Mouse (Mus musculus) heart, embryonic 13.5 days (tissue): ENCODE results near the gene Slc25a34. TPM values are rescaled to one million over a fixed set of nuclear protein-coding genes. Genes with fewer than 3 reads are reported as not detected.

Experiments used
- ATAC-seq: fragments of 200-750 bp; cut with Nextera tagmentation; 2 replicates; pipeline ENCODE4 v1.8.0; 2017; ENCODE audit warnings: moderate TSS enrichment; ENCODE audit not compliant: insufficient number of reproducible peaks, low FRiP score, low TSS enrichment; ENCODE audit errors: extremely low read depth
- H3K27ac ChIP-seq: fragments of 300-500 bp; sonication (generic); replicated peaks from 2 replicates; pipeline ENCODE4 v1.5.1; 2015; ENCODE audit warnings: moderate library complexity, mild to moderate bottlenecking, inconsistent platforms
- H3K27me3 ChIP-seq: fragments of 300-500 bp; sonication (generic); replicated peaks from 2 replicates; pipeline ENCODE4 v1.6.1; 2015; ENCODE audit warnings: mild to moderate bottlenecking, inconsistent platforms
- H3K36me3 ChIP-seq: fragments of 300-500 bp; sonication (generic); 2 replicates; pipeline ENCODE4 v1.6.1; 2015; ENCODE audit warnings: mild to moderate bottlenecking, inconsistent platforms
- H3K4me1 ChIP-seq: fragments of 300-500 bp; sonication (generic); 2 replicates; pipeline ENCODE4 v1.6.1; 2015; ENCODE audit warnings: inconsistent platforms
- H3K4me2 ChIP-seq: fragments of 300-500 bp; sonication (generic); 2 replicates; pipeline ENCODE4 v1.6.1; 2015; ENCODE audit warnings: inconsistent platforms, mild to moderate bottlenecking, moderate library complexity
- H3K4me3 ChIP-seq: fragments of 300-500 bp; sonication (generic); 2 replicates; pipeline ENCODE4 v1.5.1; 2015; ENCODE audit warnings: moderate library complexity, mild to moderate bottlenecking, inconsistent platforms
- H3K9ac ChIP-seq: fragments of 300-500 bp; sonication (generic); 2 replicates; pipeline ENCODE4 v1.6.1; 2015; ENCODE audit warnings: inconsistent platforms, mild to moderate bottlenecking, moderate library complexity
- H3K9me3 ChIP-seq: fragments of 300-500 bp; sonication (generic); 2 replicates; pipeline ENCODE4 v1.6.1; 2016; ENCODE audit warnings: inconsistent platforms
- WGBS: fragments of 180-500 bp; shearing (Covaris S2); methylation state at CpG from one replicate; pipeline ENCODE4 v1.1.7; 2015; ENCODE audit warnings: mixed read lengths; 5-methylcytosine and 5-hydroxymethylcytosine counted together
- polyA plus RNA-seq: library from polyadenylated mRNA; unstranded; fragments of >200 nt; fragmentation: Nextera tagmentation; extraction: Ambion mirVana; gene quantifications from 2 replicates; pipeline ENCODE4 v1.2.1, GENCODE M21; 2015

The Slc25a34 gene
- polyA plus RNA-seq, 1 experiment from 2014 or later: 0.49 TPM

DNA sequence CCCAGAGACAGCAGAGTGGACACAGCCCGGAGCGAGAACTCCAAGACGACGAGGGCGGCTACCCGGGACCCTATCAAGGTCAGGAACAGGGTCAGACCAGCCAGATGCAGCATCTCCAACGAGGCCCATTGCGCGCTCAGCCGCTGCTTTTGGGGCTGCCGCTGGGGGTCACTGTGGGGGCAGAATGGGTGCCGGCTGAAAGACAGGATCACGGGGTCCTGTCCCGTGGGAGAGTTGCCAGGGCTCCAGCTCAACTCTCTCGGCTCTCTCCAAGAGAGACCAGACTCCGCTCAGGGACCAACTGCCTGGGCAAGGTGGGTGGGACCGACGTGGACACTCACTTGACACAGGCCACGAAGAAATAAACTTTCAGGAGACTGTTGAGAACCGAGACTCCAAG, 6.3 kb downstream of the Slc25a34 start:
- ATAC-seq: peak; percentile 17; the same call in 1 of the 2 replicates
- Histone ChIP-seq H3K4me2 (peak overlapping the region; percentile 83), H3K4me1 (peaks cover 17% of the 10 kb centered on the region), H3K4me3 (peak overlapping the region; percentile 45), H3K27me3 (peaks cover 3% of the 10 kb centered on the region; the same call in 1 of the 2 replicates), H3K9ac (peak overlapping the region; percentile 76), H3K36me3 (no peaks in the 10 kb centered on the region), H3K27ac (no peak overlapping the region), H3K9me3 (no peaks in the 10 kb centered on the region)
- 3% methylated on average over 20 of the region's 20 CpGs for WGBS

DNA sequence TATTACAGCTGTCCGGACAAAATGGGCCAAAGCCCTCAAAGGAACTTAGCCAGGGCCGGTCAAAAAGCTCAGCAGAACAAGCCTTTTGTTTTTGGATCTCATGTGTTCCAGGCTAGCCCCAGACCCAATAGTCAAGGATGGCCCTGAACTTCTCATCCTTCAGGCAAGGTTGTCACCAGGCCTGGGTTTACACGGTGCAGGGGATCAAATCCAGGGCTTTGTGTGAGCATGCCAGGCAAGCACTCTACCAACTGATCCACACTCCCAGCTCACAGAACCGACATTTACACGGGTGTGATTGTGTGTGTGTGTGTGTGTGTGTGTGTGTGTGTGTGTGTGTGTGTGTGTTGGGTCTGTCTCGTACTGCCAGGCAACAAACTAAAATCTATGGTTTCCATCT, 6.8 kb downstream of the Slc25a34 start:
- peaks cover 17% of the 10 kb centered on the region for H3K4me1 ChIP-seq
- peaks cover 3% of the 10 kb centered on the region; the same call in 1 of the 2 replicates for H3K27me3 ChIP-seq
- H3K27ac ChIP-seq: no peak overlapping the region
- H3K36me3 ChIP-seq: no peaks in the 10 kb centered on the region
- H3K4me2 ChIP-seq: no peak overlapping the region
- H3K4me3 ChIP-seq: no peak overlapping the region
- H3K9ac ChIP-seq: no peak overlapping the region
- no peak for ATAC-seq
- WGBS: 77% methylated on average over 6 of the region's 6 CpGs
- no peaks in the 10 kb centered on the region for H3K9me3 ChIP-seq

DNA sequence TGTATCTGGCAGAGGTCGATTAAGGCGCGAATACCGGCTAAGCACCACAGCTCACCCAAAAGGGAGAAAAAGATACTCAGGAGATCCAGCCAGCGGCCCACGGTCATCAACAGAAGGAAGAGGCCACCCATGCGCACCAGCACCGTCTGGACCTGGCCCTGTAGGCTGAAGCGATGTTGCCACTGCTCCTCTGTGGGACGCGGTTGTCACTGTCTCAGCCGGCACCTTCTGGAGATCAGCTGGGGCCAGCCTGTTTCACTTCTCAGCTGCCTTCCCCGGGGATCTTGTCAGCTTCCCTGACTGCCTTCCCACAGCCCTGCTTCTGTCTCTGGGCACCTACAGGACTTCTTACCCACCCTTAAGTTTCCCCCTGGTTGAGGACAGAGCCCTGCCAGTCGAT, 8.7 kb downstream of the Slc25a34 start:
- H3K36me3 ChIP-seq: no peaks in the 10 kb centered on the region
- no peak overlapping the region for H3K4me3 ChIP-seq
- peaks cover 17% of the 10 kb centered on the region for H3K4me1 ChIP-seq
- no peaks in the 10 kb centered on the region for H3K9me3 ChIP-seq
- 70% methylated on average over 14 of the region's 14 CpGs for WGBS
- no peak overlapping the region for H3K9ac ChIP-seq
- H3K27ac ChIP-seq: no peak overlapping the region
- no peak for ATAC-seq
- H3K4me2 ChIP-seq: no peak overlapping the region
- H3K27me3 ChIP-seq: peaks cover 3% of the 10 kb centered on the region; the same call in 1 of the 2 replicates

DNA sequence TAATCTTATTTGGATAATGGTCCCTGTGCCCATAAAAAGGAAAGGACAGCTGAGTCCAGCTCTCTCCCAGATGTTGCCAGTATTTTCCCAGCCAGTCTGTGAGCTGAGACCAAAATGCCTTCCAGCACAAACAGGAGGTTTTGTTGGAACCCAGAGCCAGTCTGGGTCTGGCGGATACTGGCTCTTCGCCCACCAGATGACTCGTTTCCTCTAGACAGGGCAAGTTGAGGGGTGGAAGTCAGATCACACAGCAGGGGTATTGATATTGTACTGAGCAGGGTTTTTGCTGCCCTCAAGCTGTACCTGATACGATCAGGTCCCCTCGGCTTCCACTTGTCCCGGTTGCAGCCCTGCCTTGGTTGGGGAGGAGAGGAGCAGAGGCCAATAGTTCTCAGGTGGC, 14.1 kb downstream of the Slc25a34 start:
- Histone ChIP-seq H3K4me3 (no peak overlapping the region), H3K4me1 (peaks cover 10% of the 10 kb centered on the region), H3K4me2 (no peak overlapping the region), H3K9ac (no peak overlapping the region), H3K27ac (peak overlapping the region; percentile 40), H3K36me3 (no peaks in the 10 kb centered on the region), H3K27me3 (no peaks in the 10 kb centered on the region), H3K9me3 (peaks cover 7% of the 10 kb centered on the region; the same call in 1 of the 2 replicates)
- WGBS: 62% methylated on average over 6 of the region's 6 CpGs
- peak; percentile 20; the same call in 1 of the 2 replicates for ATAC-seq

DNA sequence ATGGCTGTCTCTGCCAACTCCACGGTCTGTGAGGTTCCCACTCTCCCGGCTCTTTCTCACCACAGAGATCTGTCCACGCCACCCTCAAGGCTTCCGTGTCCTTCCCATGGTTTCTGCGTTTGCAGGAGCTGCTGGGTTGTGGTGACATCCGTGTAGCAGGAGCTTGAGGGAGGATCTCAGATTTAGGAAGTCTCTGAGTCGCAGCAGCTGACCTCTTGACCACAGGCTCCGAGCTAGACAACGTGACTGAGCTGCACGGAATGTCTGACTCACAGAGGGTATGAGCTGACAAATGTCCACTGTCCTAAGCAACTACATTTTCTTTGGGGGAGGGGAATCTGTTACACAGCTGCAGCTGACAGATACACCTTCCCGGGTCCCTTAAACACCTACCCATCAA, 17.8 kb downstream of the Slc25a34 start, which contains the start of gene Fblim1:
Fblim1 (minus strand) TSS at position 236 of the 400 bp plus-strand sequence.
- Histone ChIP-seq H3K9ac (no peak within 1 kb of the TSS), H3K27ac (0 out of 2 replicates have a peak within 1 kb of the TSS, but pooled peaks have one; percentile 75), H3K36me3 (no peaks in the 10 kb centered on the region), H3K9me3 (peaks cover 7% of the 10 kb centered on the region; the same call in 1 of the 2 replicates), H3K4me2 (no peak within 1 kb of the TSS), H3K4me3 (no peak within 1 kb of the TSS), H3K4me1 (peaks cover 47% of the 10 kb centered on the region), H3K27me3 (no peaks in the 10 kb centered on the region)
- ATAC-seq: no peak
- 63% methylated on average over 11 of the region's 11 CpGs for WGBS

DNA sequence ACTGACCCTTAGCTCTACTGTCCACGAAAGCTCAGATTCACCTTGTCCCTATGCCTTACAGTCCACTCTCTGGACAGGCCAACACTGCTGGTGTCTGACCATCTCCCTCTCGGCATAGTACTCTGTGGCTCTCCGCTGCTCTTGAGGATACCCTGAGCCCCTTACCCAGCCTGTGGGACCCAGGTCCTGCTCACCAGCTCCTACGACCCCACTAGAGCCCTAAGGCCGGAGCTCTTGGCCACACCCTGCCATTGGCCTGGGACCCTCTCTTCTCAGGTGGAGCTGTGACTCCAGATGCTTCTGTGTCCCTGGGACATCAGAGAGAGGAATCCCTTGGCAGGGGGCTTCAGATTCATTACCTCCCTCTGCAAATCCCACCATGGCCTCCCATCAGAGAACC, 18.2 kb downstream of the Slc25a34 start:
- H3K4me1 ChIP-seq: peaks cover 52% of the 10 kb centered on the region
- no peak overlapping the region for H3K4me3 ChIP-seq
- H3K36me3 ChIP-seq: no peaks in the 10 kb centered on the region
- 88% methylated on average over 5 of the region's 5 CpGs for WGBS
- H3K9ac ChIP-seq: no peak overlapping the region
- no peak overlapping the region for H3K4me2 ChIP-seq
- peaks cover 7% of the 10 kb centered on the region; the same call in 1 of the 2 replicates for H3K9me3 ChIP-seq
- ATAC-seq: no peak
- 0 out of 2 replicates have a peak overlapping the region, but pooled peaks have one; percentile 6 for H3K27ac ChIP-seq
- no peaks in the 10 kb centered on the region for H3K27me3 ChIP-seq

DNA sequence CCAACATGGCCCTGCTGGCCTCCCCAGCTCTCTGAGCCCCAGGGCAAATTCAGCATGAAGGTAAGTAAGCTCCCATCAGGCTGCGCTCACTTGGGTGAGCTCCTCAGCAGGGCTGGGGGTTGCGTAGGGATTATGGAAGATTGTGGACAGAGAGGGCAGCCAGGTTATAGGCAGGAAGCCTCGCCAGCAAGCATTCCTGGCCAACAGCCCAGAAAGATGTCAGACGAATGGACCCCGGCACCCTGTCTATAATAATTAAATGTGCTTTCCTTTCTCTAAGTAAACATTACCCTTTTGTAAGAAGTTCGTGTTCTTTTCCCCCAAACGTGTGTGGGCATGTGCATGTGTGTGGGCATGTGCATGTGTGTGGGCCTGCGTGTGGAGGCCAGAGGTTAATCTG, 19.1 kb downstream of the Slc25a34 start:
- no peaks in the 10 kb centered on the region for H3K27me3 ChIP-seq
- peaks cover 58% of the 10 kb centered on the region for H3K4me1 ChIP-seq
- no peaks in the 10 kb centered on the region for H3K36me3 ChIP-seq

DNA sequence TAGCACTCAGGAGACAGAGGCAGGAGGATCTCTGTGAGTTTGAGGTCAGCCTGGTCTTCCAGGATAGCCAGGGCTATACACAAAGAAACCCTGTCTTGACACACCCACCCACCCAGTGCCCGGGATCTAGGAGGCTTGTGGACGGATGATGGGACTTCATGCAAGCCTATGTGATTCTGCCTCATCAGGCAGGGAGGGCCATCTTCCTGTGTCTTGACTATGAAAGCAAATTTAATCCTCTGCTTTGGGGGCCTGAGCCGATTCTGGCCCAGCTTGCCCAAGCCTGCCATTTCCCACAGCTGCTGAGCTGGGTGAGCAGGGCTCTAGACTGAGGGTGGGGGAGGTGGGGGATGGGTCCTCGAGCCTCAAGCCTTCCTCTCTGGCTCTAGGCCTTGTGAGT, 19.7 kb downstream of the Slc25a34 start:
- Histone ChIP-seq H3K4me2 (no peak overlapping the region), H3K36me3 (no peaks in the 10 kb centered on the region), H3K4me1 (peaks cover 59% of the 10 kb centered on the region), H3K9me3 (peaks cover 7% of the 10 kb centered on the region; the same call in 1 of the 2 replicates), H3K27ac (peak overlapping the region; percentile 75), H3K9ac (peak overlapping the region; percentile 34; the same call in 1 of the 2 replicates), H3K4me3 (no peak overlapping the region), H3K27me3 (no peaks in the 10 kb centered on the region)
- WGBS: 65% methylated on average over 4 of the region's 4 CpGs
- ATAC-seq: no peak

More for the DNA sequence above, 19.1 kb downstream of the Slc25a34 start:
- WGBS: 39% methylated on average over 8 of the region's 8 CpGs
- H3K9ac ChIP-seq: peak overlapping the region; percentile 34; the same call in 1 of the 2 replicates
- no peak overlapping the region for H3K4me3 ChIP-seq
- no peak for ATAC-seq
- peak overlapping the region; percentile 75 for H3K27ac ChIP-seq
- peaks cover 7% of the 10 kb centered on the region; the same call in 1 of the 2 replicates for H3K9me3 ChIP-seq
- no peak overlapping the region for H3K4me2 ChIP-seq

DNA sequence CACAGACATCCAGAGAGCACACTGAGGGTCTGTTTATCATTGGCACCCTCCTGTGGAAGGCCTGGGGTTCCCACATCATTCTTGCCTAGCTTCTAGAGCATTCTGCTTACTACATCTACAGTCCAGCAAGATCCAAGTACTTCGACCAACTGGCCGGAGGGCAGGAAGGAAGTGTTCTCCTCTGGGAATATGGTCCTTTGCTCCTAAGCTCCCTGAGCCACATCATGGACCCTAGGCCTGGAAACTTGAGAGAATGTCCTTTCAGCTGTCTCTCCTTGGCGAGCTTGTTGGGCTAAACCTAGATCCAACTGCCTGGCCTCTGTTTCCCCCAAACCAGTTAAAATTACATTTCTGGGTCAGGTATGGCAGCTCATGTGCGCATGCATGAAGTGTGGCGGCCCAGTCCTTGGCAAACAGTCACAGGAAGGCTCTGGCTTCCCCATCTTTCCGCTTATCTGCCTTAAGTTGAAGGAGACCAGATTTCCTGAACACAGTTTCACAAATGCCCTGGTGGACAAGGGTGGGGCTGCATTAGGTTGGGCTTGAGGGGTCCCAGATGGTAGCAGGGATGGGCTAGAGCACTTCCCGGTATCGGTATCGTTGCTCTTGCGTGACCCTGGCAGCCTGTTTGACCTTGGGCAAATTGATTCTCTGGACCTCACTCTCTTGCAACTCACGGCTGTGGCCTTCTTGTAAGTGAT, 20.9 kb downstream of the Slc25a34 start:
- peak overlapping the region; percentile 58 for H3K27ac ChIP-seq
- H3K9me3 ChIP-seq: peaks cover 7% of the 10 kb centered on the region; the same call in 1 of the 2 replicates
- H3K4me1 ChIP-seq: peaks cover 72% of the 10 kb centered on the region
- H3K4me3 ChIP-seq: no peak overlapping the region
- ATAC-seq: no peak
- WGBS: 56% methylated on average over 11 of the region's 11 CpGs
- H3K4me2 ChIP-seq: no peak overlapping the region
- no peaks in the 10 kb centered on the region for H3K27me3 ChIP-seq
- no peak overlapping the region for H3K9ac ChIP-seq
- no peaks in the 10 kb centered on the region for H3K36me3 ChIP-seq

DNA sequence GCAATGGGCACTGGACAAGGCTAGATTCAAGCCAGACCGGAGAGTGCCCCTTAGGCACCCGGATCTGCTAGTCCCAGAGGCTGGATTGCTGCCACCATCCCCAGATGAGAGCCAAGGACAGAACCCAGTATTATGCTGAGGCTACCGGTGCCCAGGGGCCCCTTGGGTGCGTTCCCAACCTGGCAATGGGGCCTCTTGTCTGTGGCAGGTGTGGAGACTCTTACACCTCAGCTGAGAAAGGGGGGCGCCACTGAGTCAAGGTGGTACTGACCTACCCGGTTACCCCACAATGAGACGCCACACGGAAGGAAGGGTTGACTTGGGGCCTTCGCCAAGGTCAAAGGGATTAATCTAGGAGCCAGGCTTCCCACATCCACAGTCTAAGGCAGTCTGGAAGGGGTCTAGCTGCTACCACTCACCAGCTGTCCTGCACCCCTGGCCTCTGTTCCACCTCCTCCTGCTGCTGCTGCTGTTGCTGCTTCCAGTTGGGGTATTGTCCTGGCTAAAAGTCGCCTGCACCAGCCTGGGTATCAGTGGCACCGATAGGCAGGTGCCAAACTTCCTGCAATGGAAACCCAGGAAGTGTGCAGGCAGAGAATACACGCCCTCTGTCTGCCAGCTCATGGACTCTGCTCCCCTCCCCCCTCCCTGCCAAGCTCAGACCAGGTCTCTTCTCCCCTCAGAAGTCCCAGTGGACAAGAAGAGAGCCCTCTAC, 22.3 kb downstream of the Slc25a34 start:
- H3K4me1 ChIP-seq: peaks cover 81% of the 10 kb centered on the region
- no peak overlapping the region for H3K4me2 ChIP-seq
- 65% methylated on average over 12 of the region's 12 CpGs for WGBS
- no peak overlapping the region for H3K4me3 ChIP-seq
- H3K9me3 ChIP-seq: peaks cover 3% of the 10 kb centered on the region; the same call in 1 of the 2 replicates
- no peak for ATAC-seq
- H3K27ac ChIP-seq: peak overlapping the region; percentile 90
- H3K9ac ChIP-seq: no peak overlapping the region
- H3K36me3 ChIP-seq: no peaks in the 10 kb centered on the region
- no peaks in the 10 kb centered on the region for H3K27me3 ChIP-seq

DNA sequence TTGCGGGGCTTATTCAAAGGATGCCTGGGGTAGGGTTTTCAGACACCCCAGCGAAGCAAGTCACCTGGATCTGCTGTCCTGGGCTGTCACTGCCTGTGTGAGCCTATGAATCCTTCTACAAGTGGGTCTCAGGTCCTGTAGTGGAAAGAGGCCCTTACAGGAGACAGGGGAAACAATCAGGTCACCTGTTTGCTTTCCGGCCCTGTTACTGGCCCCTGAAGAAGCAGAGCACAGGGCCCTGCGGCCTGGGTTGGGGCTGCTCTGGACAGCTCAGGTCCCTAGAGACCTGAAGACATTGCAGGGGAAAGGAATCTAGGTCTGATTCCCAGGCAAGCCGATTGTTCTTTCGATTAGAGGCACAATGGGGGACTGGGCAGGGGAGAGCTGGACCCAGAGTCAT, 23.3 kb downstream of the Slc25a34 start:
- peak overlapping the region; percentile 84 for H3K4me2 ChIP-seq
- no peak for ATAC-seq
- peaks cover 78% of the 10 kb centered on the region for H3K4me1 ChIP-seq
- H3K4me3 ChIP-seq: peak overlapping the region; percentile 84
- peak overlapping the region; percentile 93 for H3K9ac ChIP-seq
- peak overlapping the region; percentile 90 for H3K27ac ChIP-seq
- H3K27me3 ChIP-seq: no peaks in the 10 kb centered on the region
- H3K9me3 ChIP-seq: no peaks in the 10 kb centered on the region
- 32% methylated on average over 6 of the region's 6 CpGs for WGBS
- H3K36me3 ChIP-seq: peaks cover 8% of the 10 kb centered on the region
